Mouse (Mus musculus): Measurements from ENCODE around the gene Sgms2.

Sgms2 gene

DNA sequence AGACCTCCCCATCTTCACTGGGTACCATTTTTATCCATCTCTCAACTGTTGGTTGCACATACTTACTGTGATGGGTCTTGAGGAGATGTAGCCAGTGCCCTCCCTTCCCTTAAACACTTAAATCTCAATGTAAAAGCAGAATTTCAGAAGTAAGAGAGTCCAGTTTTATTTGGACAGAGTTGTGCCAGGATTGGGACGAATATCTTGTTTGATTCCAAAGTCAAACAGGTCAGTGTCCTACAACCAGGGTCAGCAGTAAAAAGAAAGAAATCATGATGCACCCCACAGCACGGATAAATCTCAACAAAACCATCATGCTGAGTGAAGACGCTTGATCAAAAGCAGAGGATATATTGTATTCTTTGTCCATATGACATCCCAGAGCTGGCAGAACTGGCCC, 183.4 kb downstream of the Sgms2 start:
- DNase-seq (ENCODE audit: low read depth) = no peak

DNA sequence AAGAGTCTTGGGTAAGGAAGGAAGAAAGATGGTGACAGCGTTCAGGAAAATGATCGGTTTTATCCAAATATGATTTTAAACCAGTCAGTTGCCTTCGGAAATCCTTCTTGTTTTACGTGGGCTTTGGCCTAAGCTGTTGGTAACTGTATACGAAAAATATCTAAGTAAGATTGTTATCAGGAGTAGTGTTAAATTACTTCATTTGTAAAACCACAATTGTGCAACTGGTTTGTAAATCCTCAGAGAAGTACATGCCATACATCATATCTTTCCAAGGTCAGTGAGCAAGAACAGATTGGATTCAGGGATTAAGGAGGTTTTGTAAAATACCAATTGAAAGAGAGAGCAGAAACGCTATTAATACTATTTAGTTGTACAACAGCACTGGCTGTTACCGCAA, 185.0 kb downstream of the Sgms2 start:
- DNase-seq (ENCODE audit: low read depth) = peak; percentile 25

DNA sequence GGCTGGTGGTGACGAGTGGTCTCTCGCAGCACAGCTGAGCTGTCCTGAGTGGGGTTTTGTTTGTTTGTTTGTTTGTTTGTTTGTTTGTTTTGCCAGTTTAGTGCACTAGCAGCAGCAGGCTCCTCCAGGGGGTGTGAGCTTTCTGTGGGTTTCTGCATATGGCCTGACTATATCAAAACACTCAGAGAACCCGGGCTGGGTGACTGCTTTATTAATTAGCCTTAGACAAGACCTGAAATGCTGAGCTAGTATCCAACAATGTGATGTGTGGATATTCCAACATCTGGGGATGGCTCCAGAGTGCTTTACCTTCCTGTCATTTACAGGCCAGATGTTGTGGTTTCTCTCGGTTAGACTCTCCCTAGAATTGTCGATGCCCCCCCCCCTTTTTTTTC, 187.9 kb downstream of the Sgms2 start:
- DNase-seq (ENCODE audit: low read depth) = no peak

DNA sequence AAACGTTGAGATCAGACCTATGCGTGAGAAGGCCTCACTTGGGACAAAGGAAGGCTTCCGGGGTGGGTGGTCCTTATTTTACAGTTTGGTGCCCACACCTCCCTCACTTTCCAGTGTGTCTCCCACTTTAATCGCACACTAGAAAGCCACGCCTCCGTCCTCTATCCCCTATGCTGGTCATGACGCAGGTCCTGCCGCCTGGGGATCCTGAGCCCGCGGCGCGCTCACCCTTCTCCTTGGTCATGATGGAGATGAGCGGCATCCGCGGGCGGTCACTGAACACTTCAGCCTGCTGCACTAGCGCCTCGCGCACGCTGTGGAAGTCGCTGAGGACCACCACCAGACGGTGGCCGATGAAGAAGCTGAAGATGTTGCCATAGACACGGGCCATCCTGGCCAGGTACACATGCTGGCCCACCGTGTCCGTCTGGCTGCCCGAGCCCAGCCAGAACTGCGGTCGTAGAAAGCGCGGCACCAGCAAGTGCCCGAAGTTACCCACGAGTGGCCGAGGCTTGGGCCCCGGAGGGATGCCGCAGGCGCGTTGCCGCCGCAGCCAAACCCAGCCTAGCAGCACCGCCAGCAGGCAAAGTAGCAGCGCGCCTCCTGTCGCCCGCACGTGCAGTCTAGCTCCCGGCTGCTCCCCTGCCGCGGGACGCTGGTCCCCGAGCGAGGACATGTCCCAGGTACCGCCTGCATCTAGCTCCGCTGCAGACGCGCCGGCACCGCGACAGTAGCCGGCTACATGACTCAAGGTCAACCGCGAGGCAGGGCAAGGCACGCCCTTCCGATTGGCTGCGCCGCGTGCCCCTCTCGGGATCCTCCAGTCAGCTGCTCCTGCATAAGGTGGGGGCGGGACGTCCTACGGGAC, 188.5 kb downstream of the Sgms2 start, which contains the start of gene Cyp2u1:
Gene Cyp2u1 (minus strand): TSS at position 776 of the 868 bp plus-strand sequence.
- DNase-seq (ENCODE audit: low read depth) = peak; percentile 90

GRCm38 (mm10) chr3:131299908-131300307, 191.3 kb downstream of the Sgms2 start:
- DNase-seq (ENCODE audit: low read depth) = peak; percentile 75

GRCm38 (mm10) chr3:131299078-131299477, 192.1 kb downstream of the Sgms2 start:
- no peak for DNase-seq (ENCODE audit: low read depth)

DNA sequence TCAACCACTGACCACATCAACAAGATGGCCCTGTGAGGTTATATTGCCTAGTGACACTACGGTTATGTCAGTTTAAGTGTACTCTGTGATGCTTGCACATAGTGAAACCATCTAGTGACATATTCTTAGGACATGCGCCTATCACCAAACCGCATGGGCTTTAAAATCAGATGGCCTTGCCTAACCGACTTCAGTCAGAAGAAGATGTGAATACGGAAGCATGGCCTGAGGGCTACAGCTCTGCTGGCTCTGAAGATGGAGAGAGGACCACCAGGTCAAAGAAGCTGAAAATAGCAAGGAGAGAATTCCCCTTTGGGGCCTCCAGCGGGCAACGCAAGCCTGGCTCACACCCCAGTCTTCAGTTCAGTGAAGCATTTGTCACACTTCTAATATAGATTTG, 194.3 kb downstream of the Sgms2 start:
- no peak for DNase-seq (ENCODE audit: low read depth)

GRCm38 (mm10) chr3:131295513-131296200, 195.6 kb downstream of the Sgms2 start:
- no peak for DNase-seq (ENCODE audit: low read depth)

DNA sequence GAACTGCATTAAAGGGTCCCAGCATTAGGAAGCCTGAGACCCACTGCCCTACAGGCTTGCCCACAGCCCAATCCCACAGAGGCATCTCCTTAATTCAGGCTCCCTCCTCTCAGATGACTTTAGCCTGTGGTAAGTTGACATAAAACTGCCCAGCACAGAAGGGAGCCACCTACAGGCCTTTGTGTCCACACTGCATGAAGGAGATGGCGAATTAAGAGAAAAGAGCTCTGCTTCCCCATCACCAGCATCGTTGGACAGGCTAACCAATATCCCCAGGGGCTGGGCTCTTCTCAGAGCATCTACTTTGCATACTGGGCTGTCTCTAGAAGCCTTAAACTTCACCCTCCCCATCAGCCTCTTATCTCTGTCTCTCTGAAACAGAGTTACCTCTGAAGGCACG, 196.7 kb downstream of the Sgms2 start:
- no peak for DNase-seq (ENCODE audit: low read depth)

GRCm38 (mm10) chr3:131292959-131293358, 198.3 kb downstream of the Sgms2 start:
- DNase-seq (ENCODE audit: low read depth) = no peak

GRCm38 (mm10) chr3:131292349-131292748, 198.9 kb downstream of the Sgms2 start:
- no peak for DNase-seq (ENCODE audit: low read depth)

GRCm38 (mm10) chr3:131291890-131292289, 199.3 kb downstream of the Sgms2 start:
- no peak for DNase-seq (ENCODE audit: low read depth)

- no peak for DNase-seq (ENCODE audit: low read depth)
Observed at GRCm38 (mm10) chr3:131274151-131274550, 217.1 kb downstream of the Sgms2 start.

DNA sequence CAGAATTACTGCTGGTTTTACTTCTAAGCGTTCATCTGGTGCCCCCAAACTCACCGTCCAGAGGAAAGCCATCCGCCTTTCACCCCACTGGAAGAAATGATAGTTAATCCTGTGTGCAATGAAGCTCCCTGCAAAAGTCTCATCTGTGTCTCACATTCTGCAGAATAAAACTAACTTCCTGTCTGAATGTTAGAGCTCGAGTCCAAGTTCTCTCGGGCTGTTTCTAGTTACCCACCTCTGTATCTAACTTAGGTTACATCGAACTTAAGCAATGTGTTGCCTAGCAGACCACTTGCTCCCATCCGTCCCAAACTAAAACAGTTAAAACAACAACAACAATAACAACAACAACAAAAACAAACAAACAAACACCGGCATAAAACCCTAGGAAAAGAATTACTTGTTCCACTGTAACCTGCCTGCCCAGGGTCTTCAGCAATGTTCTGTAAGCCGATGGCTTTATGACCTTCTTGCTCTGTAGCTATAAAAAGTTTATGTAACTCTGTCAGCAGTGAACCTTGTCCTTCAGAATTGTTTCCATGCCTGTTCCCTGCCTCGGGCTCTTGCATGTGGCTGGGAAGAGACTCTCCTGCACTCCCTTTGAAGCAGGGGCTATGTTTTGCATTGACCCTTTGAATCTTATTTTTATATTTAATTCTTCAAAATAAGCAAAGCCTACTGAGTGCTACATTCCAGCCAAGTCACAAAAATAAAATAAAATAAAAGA, 218.7 kb downstream of the Sgms2 start:
- no peak for DNase-seq (ENCODE audit: low read depth)

DNA sequence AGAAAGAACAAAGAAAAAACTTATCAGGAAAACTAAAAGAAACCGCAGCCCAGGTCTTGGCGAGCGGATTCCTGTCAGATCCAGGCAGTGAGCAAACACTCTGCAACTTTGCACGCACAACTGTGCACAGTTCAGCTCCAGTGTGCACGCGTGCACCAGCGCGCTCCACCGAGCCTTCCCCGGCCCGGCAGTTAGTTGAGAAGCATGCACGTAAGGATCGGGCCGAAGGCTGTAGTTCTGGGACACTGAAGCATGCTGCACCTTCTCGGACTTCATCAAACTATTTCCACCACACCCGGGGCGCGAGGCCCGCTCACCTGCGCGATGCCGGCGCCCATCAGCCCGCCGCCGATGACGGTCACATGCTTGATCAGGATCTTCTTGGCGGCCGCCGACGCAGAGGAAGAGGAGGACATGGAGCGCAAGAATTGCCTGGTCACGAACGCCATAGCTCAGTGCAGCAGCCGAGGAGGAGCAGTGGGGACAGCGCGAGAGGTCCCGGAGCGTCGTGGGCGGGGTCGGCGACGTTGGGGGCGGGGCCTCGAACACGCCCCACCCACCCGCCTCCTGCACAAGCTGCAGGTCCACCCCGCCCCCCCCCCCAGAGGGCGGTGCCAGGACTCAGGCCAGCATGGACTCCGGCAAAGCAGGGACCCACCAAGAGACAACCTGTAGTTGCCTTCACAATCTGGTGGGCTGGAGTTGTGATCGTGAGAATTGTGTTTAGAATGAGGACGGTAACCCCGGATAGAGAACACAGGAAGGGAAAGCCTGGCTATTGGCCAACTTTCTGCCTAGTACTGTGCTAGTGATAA, 219.4 kb downstream of the Sgms2 start, which contains the start of gene Hadh:
Gene Hadh (minus strand): TSS at position 543 of the 815 bp plus-strand sequence.
- DNase-seq (ENCODE audit: low read depth) = peak; percentile 96

GRCm38 (mm10) chr3:131271157-131271556, 220.1 kb downstream of the Sgms2 start:
- peak; percentile 78 for DNase-seq (ENCODE audit: low read depth)

GRCm38 (mm10) chr3:131270381-131270780, 220.8 kb downstream of the Sgms2 start:
- no peak for DNase-seq (ENCODE audit: low read depth)

Data from NIH3T3 (cell line).